Mouse (Mus musculus) G1E (cell line): ENCODE measurements at regions not wholly inside any gene's neighbourhood (a gene's known extent, or its start where the extent isn't known, plus 50 kb on each side); places are given as distances from the start of the nearest gene placed in this dataset.

Source experiments
- CTCF ChIP-seq: IDR thresholded peaks from 2 replicates; pipeline ENCODE4 v1.5.1; 2012; ENCODE audit warnings: low read depth, low read length, inconsistent platforms, mixed read lengths
- GATA1 ChIP-seq: IDR thresholded peaks from 2 replicates; pipeline ENCODE4 v1.6.1; 2012; ENCODE audit warnings: borderline replicate concordance, low read length, inconsistent platforms, mixed read lengths
- GATA2 ChIP-seq: IDR thresholded peaks from 2 replicates; pipeline ENCODE4 v1.6.1; 2012; ENCODE audit warnings: low read depth, low read length, inconsistent platforms, borderline replicate concordance
- POLR2AphosphoS5 ChIP-seq: IDR thresholded peaks from 2 replicates; pipeline ENCODE4 v1.6.1; 2012; ENCODE audit warnings: low read depth, low read length, inconsistent platforms; ENCODE audit not compliant: insufficient replicate concordance
- TAL1 ChIP-seq: conservative IDR thresholded peaks from 2 replicates; pipeline ENCODE4 v1.6.1; 2012; ENCODE audit warnings: low read depth, low read length, inconsistent platforms, mixed read lengths

DNA sequence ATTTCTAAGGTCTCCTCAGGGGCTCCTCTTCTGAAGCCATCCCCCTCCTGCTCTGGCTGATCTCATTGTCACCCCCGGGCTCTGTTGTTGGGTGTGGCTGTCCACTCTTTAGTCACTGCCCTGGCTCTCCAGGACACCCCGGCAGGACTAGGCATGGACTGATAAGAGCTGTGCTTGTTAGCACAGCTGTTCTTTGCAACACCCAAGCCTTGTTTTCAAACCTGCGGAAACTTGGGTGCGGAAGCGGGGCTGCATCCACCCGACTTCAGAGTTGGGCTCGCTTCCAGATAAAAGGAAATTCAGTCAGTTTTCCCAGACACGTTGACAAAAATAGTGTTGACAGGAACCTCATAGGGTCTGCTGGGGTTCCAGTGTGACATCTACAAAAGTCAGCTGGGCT is 53.6 kb upstream of the Podxl start:
- TF ChIP-seq CTCF, result no peak
- TF ChIP-seq TAL1, result no peak
- TF ChIP-seq GATA1, result no peak
- no peak for TF ChIP-seq GATA2
- TF ChIP-seq POLR2AphosphoS5, result no peak
